Mouse (Mus musculus) embryonic facial prominence, embryonic 11.5 days (tissue): ENCODE results near the gene Dhcr24. TPM values are rescaled to one million over a fixed set of nuclear protein-coding genes. Genes with fewer than 3 reads are reported as not detected.

ENCODE experiments used
- ATAC-seq: fragments of 200-750 bp; cut with Nextera tagmentation; replicated peaks from 2 replicates; pipeline ENCODE4 v1.8.0; 2017; ENCODE audit warnings: low read depth; ENCODE audit not compliant: insufficient number of reproducible peaks, low FRiP score, low TSS enrichment
- DNase-seq: peaks from one replicate; pipeline ENCODE4 v3.0.0-alpha.2; 2015; ENCODE audit warnings: low spot score
- H3K27ac ChIP-seq: fragments of 300-500 bp; sonication (generic); replicated peaks from 2 replicates; pipeline ENCODE4 v1.5.1; 2014; ENCODE audit warnings: mild to moderate bottlenecking, low read depth, low read length, control low read depth
- H3K27me3 ChIP-seq: fragments of 300-500 bp; sonication (generic); 2 replicates; pipeline ENCODE4 v1.6.1; 2014; ENCODE audit warnings: mild to moderate bottlenecking, low read length, moderate library complexity, mixed read lengths; ENCODE audit not compliant: control insufficient read depth, insufficient read depth
- H3K36me3 ChIP-seq: fragments of 300-500 bp; sonication (generic); replicated peaks from 2 replicates; pipeline ENCODE4 v1.6.1; 2014; ENCODE audit warnings: low read depth, mild to moderate bottlenecking, low read length, moderate library complexity, mixed read lengths; ENCODE audit not compliant: control insufficient read depth, insufficient read depth
- H3K4me1 ChIP-seq: fragments of 300-500 bp; sonication (generic); 2 replicates; pipeline ENCODE4 v1.6.1; 2014; ENCODE audit warnings: low read length, mixed read lengths; ENCODE audit not compliant: control insufficient read depth, insufficient read depth
- H3K4me2 ChIP-seq: fragments of 300-500 bp; sonication (generic); 2 replicates; pipeline ENCODE4 v1.6.1; 2014; ENCODE audit warnings: low read depth, mild to moderate bottlenecking, control low read depth, low read length, moderate library complexity
- H3K4me3 ChIP-seq: fragments of 300-500 bp; sonication (generic); 2 replicates; pipeline ENCODE4 v1.5.1; 2014; ENCODE audit warnings: low read depth, low read length, control low read depth
- H3K9ac ChIP-seq: fragments of 300-500 bp; sonication (generic); replicated peaks from 2 replicates; pipeline ENCODE4 v1.6.1; 2014; ENCODE audit warnings: mild to moderate bottlenecking, control low read depth, low read length
- H3K9me3 ChIP-seq: fragments of 300-500 bp; sonication (generic); replicated peaks from 2 replicates; pipeline ENCODE4 v1.6.1; 2016; ENCODE audit warnings: mild to moderate bottlenecking, low read length, inconsistent platforms, mixed read lengths; ENCODE audit not compliant: control insufficient read depth
- WGBS: fragments of 180-500 bp; shearing (Covaris S2); extraction: QIAGEN DNeasy Blood & Tissue Kit; methylation state at CpG from one replicate; pipeline ENCODE4 v1.1.7; 2014; 5-methylcytosine and 5-hydroxymethylcytosine counted together
- polyA plus RNA-seq: library from polyadenylated mRNA; unstranded; fragments of >200 nt; fragmentation: Nextera tagmentation; extraction: Ambion mirVana; gene quantifications from 2 replicates; pipeline ENCODE4 v1.2.1, GENCODE M21; 2014

The Dhcr24 gene
- polyA plus RNA-seq, 1 experiment from 2014 or later = 21.8 TPM

GRCm38 (mm10) chr4:106581865-106582204 is 21.0 kb downstream of the Dhcr24 start:
- Histone ChIP-seq H3K4me2 (no peak overlapping the region), H3K4me1 (no peaks in the 10 kb centered on the region), H3K27me3 (no peaks in the 10 kb centered on the region), H3K27ac (no peak overlapping the region), H3K36me3 (peaks cover 10% of the 10 kb centered on the region), H3K9ac (no peak overlapping the region), H3K9me3 (no peaks in the 10 kb centered on the region), H3K4me3 (no peak overlapping the region)
- DNase-seq (no peak), ATAC-seq (no peak)
- WGBS = 90% methylated on average over 15 of the region's 15 CpGs

GRCm38 (mm10) chr4:106582428-106583153 is 21.8 kb downstream of the Dhcr24 start:
- Histone ChIP-seq H3K4me2 (no peak overlapping the region), H3K27ac (no peak overlapping the region), H3K4me3 (no peak overlapping the region), H3K9ac (no peak overlapping the region), H3K4me1 (no peaks in the 10 kb centered on the region), H3K27me3 (no peaks in the 10 kb centered on the region), H3K36me3 (peaks cover 10% of the 10 kb centered on the region), H3K9me3 (no peaks in the 10 kb centered on the region)
- no peak for ATAC-seq
- 89% methylated on average over 12 of the region's 12 CpGs for WGBS
- DNase-seq = no peak

GRCm38 (mm10) chr4:106584665-106585064 is 23.8 kb downstream of the Dhcr24 start:
- H3K9ac ChIP-seq = no peak overlapping the region
- DNase-seq = no peak
- 89% methylated on average over 4 of the region's 4 CpGs for WGBS

DNA sequence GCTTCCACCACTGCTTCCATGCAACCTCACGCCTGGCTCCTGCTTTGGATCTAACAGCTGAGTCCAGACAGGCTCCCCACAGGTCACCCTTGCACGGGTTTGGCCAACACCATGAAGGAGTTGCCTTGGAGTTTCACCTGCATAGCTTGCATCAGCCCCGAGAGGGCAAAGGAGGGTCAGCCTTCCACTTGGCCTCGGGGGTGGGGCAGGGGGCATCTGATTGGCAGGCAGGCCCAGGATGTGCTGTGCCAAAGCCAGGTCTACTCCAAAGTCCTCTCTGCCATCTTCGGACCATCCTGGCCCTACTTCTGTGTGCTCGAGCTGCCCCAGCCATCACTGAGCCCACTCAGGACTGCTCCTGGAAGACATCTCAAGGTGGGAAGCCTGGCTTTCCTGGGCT is 26.2 kb downstream of the Dhcr24 start:
- 92% methylated on average over 6 of the region's 6 CpGs for WGBS
- Histone ChIP-seq H3K27ac (no peak overlapping the region), H3K36me3 (peaks cover 4% of the 10 kb centered on the region), H3K4me3 (no peak overlapping the region), H3K4me2 (no peak overlapping the region), H3K9ac (no peak overlapping the region), H3K4me1 (no peaks in the 10 kb centered on the region), H3K9me3 (no peaks in the 10 kb centered on the region), H3K27me3 (no peaks in the 10 kb centered on the region)
- no peak for ATAC-seq
- no peak for DNase-seq

More at GRCm38 (mm10) chr4:106584665-106585064, 23.8 kb downstream of the Dhcr24 start:
- Histone ChIP-seq H3K4me1 (no peaks in the 10 kb centered on the region), H3K36me3 (peaks cover 5% of the 10 kb centered on the region), H3K4me3 (no peak overlapping the region), H3K27ac (no peak overlapping the region), H3K27me3 (no peaks in the 10 kb centered on the region), H3K9me3 (no peaks in the 10 kb centered on the region), H3K4me2 (no peak overlapping the region)
- ATAC-seq = no peak

- H3K4me1 ChIP-seq = no peaks in the 10 kb centered on the region
- no peak overlapping the region for H3K4me2 ChIP-seq
- H3K9ac ChIP-seq = no peak overlapping the region
- H3K9me3 ChIP-seq = no peaks in the 10 kb centered on the region
- 77% methylated on average over 9 of the region's 9 CpGs for WGBS
- no peak overlapping the region for H3K27ac ChIP-seq
- H3K36me3 ChIP-seq = peaks cover 3% of the 10 kb centered on the region
- ATAC-seq (no peak), DNase-seq (no peak)
- H3K27me3 ChIP-seq = no peaks in the 10 kb centered on the region
- H3K4me3 ChIP-seq = no peak overlapping the region
Observed at GRCm38 (mm10) chr4:106590142-106590541, 29.3 kb downstream of the Dhcr24 start.

GRCm38 (mm10) chr4:106590871-106591270 is 30.0 kb downstream of the Dhcr24 start:
- Histone ChIP-seq H3K4me2 (no peak overlapping the region), H3K36me3 (peaks cover 3% of the 10 kb centered on the region), H3K4me3 (no peak overlapping the region), H3K9ac (no peak overlapping the region), H3K27ac (no peak overlapping the region), H3K9me3 (no peaks in the 10 kb centered on the region), H3K4me1 (no peaks in the 10 kb centered on the region), H3K27me3 (no peaks in the 10 kb centered on the region)
- 92% methylated on average over 9 of the region's 9 CpGs for WGBS
- no peak for DNase-seq
- ATAC-seq = no peak

- Histone ChIP-seq H3K4me1 (no peaks in the 10 kb centered on the region), H3K9me3 (no peaks in the 10 kb centered on the region), H3K4me2 (no peak overlapping the region), H3K9ac (no peak overlapping the region), H3K4me3 (no peak overlapping the region), H3K36me3 (no peaks in the 10 kb centered on the region; the same call in none of the 2 replicates), H3K27ac (no peak overlapping the region), H3K27me3 (no peaks in the 10 kb centered on the region)
- 63% methylated on average over 7 of the region's 7 CpGs for WGBS
- DNase-seq (no peak), ATAC-seq (no peak)
Observed at GRCm38 (mm10) chr4:106593636-106594035, 32.8 kb downstream of the Dhcr24 start.

GRCm38 (mm10) chr4:106596200-106596599 is 35.4 kb downstream of the Dhcr24 start:
- Histone ChIP-seq H3K27me3 (no peaks in the 10 kb centered on the region), H3K4me2 (no peak overlapping the region), H3K9ac (no peak overlapping the region), H3K9me3 (no peaks in the 10 kb centered on the region), H3K36me3 (no peaks in the 10 kb centered on the region), H3K27ac (no peak overlapping the region), H3K4me1 (no peaks in the 10 kb centered on the region), H3K4me3 (no peak overlapping the region)
- ATAC-seq (no peak), DNase-seq (no peak)
- WGBS = 59% methylated on average over 3 of the region's 3 CpGs
